Mouse (Mus musculus) liver, adult 2 months (tissue): ENCODE measurements at regions not wholly inside any gene's neighbourhood (a gene's known extent, or its start where the extent isn't known, plus 50 kb on each side); places are given as distances from the start of the nearest gene placed in this dataset.

ENCODE experiments used
- CTCF ChIP-seq: fragments of 200-500 bp; IDR thresholded peaks from 2 replicates; pipeline ENCODE4 v1.5.1; 2011; ENCODE audit warnings: low read depth, low read length, control low read depth
- POLR2A ChIP-seq: fragments of 200-500 bp; IDR thresholded peaks from 2 replicates; pipeline ENCODE4 v1.6.1; 2011; ENCODE audit warnings: low read length, control low read depth; ENCODE audit not compliant: insufficient read depth; ENCODE audit errors: extremely low read depth

- TF ChIP-seq POLR2A (no peak), CTCF (no peak)
Observed at GRCm38 (mm10) chr9:33766235-33766634, 719.5 kb upstream of the Kirrel3 start.
